Mouse (Mus musculus) heart, embryonic 15.5 days (tissue): Measurements from ENCODE around the gene Bnipl. TPM values are rescaled to one million over a fixed set of nuclear protein-coding genes. Genes with fewer than 3 reads are reported as not detected.

Source experiments
- ATAC-seq: fragments of 200-750 bp; cut with Nextera tagmentation; replicated peaks from 2 replicates; pipeline ENCODE4 v1.8.0; 2017; ENCODE audit warnings: low read depth, moderate TSS enrichment; ENCODE audit not compliant: insufficient number of reproducible peaks, insufficient read depth, low FRiP score
- H3K27ac ChIP-seq: fragments of 300-500 bp; sonication (generic); 2 replicates; pipeline ENCODE4 v1.5.1; 2015; ENCODE audit warnings: mild to moderate bottlenecking, inconsistent platforms
- H3K27me3 ChIP-seq: fragments of 300-500 bp; sonication (generic); 2 replicates; pipeline ENCODE4 v1.6.1; 2015; ENCODE audit warnings: inconsistent platforms
- H3K36me3 ChIP-seq: fragments of 300-500 bp; sonication (generic); 2 replicates; pipeline ENCODE4 v1.6.1; 2015; ENCODE audit warnings: mild to moderate bottlenecking, inconsistent platforms
- H3K4me1 ChIP-seq: fragments of 300-500 bp; sonication (generic); replicated peaks from 2 replicates; pipeline ENCODE4 v1.6.1; 2015; ENCODE audit warnings: inconsistent platforms
- H3K4me2 ChIP-seq: fragments of 300-500 bp; sonication (generic); 2 replicates; pipeline ENCODE4 v1.6.1; 2015; ENCODE audit warnings: inconsistent platforms, mild to moderate bottlenecking, moderate library complexity
- H3K4me3 ChIP-seq: fragments of 300-500 bp; sonication (generic); 2 replicates; pipeline ENCODE4 v1.5.1; 2015; ENCODE audit warnings: mild to moderate bottlenecking, inconsistent platforms
- H3K9ac ChIP-seq: fragments of 300-500 bp; sonication (generic); 2 replicates; pipeline ENCODE4 v1.6.1; 2015; ENCODE audit warnings: mild to moderate bottlenecking, inconsistent platforms
- H3K9me3 ChIP-seq: fragments of 300-500 bp; sonication (generic); replicated peaks from 2 replicates; pipeline ENCODE4 v1.6.1; 2016; ENCODE audit warnings: inconsistent platforms
- WGBS: fragments of 180-500 bp; shearing (Covaris S2); methylation state at CpG from one replicate; pipeline ENCODE4 v1.1.7; 2015; ENCODE audit warnings: mixed read lengths; 5-methylcytosine and 5-hydroxymethylcytosine counted together
- polyA plus RNA-seq: library from polyadenylated mRNA; unstranded; fragments of >200 nt; fragmentation: Nextera tagmentation; extraction: Ambion mirVana; gene quantifications from 2 replicates; pipeline ENCODE4 v1.2.1, GENCODE M21; 2015

Bnipl gene
- polyA plus RNA-seq, 1 experiment from 2014 or later = 0.06 TPM

- H3K4me3 ChIP-seq = peak overlapping the region; percentile 86
- H3K27ac ChIP-seq = peak overlapping the region; percentile 98
- H3K4me1 ChIP-seq = peaks cover 33% of the 10 kb centered on the region
- H3K9me3 ChIP-seq = no peaks in the 10 kb centered on the region
- H3K27me3 ChIP-seq = no peaks in the 10 kb centered on the region
- peak overlapping the region; percentile 87 for H3K4me2 ChIP-seq
- H3K36me3 ChIP-seq = no peaks in the 10 kb centered on the region
- ATAC-seq = no peak
- peak overlapping the region; percentile 91 for H3K9ac ChIP-seq
- WGBS = 6% methylated on average over 8 of the region's 8 CpGs
These were observed 29.8 kb upstream of the Bnipl start for GRCm38 (mm10) chr3:95280747-95281146.

- Histone ChIP-seq H3K27ac (peak overlapping the region; percentile 60), H3K4me2 (no peak overlapping the region), H3K9me3 (no peaks in the 10 kb centered on the region), H3K27me3 (no peaks in the 10 kb centered on the region), H3K4me1 (peaks cover 38% of the 10 kb centered on the region), H3K4me3 (no peak overlapping the region), H3K36me3 (no peaks in the 10 kb centered on the region), H3K9ac (0 out of 2 replicates have a peak overlapping the region, but pooled peaks have one; percentile 3)
- WGBS = 35% methylated on average over 1 of the region's 1 CpGs
- no peak for ATAC-seq
These were observed 26.2 kb upstream of the Bnipl start for GRCm38 (mm10) chr3:95277149-95277551.

GRCm38 (mm10) chr3:95276428-95276934 lies 25.5 kb upstream of the Bnipl start:
- H3K4me3 ChIP-seq = no peak overlapping the region
- peaks cover 38% of the 10 kb centered on the region for H3K4me1 ChIP-seq
- no peak for ATAC-seq
- no peaks in the 10 kb centered on the region for H3K27me3 ChIP-seq
- H3K36me3 ChIP-seq = no peaks in the 10 kb centered on the region
- 70% methylated on average over 5 of the region's 5 CpGs for WGBS
- no peak overlapping the region for H3K9ac ChIP-seq
- no peaks in the 10 kb centered on the region for H3K9me3 ChIP-seq
- H3K27ac ChIP-seq = peak overlapping the region; percentile 60
- H3K4me2 ChIP-seq = no peak overlapping the region

- Histone ChIP-seq H3K9ac (no peak overlapping the region), H3K27me3 (no peaks in the 10 kb centered on the region), H3K4me1 (peaks cover 34% of the 10 kb centered on the region), H3K4me3 (no peak overlapping the region), H3K27ac (0 out of 2 replicates have a peak overlapping the region, but pooled peaks have one; percentile 28), H3K4me2 (no peak overlapping the region), H3K36me3 (no peaks in the 10 kb centered on the region), H3K9me3 (no peaks in the 10 kb centered on the region)
- no peak for ATAC-seq
- 58% methylated on average over 6 of the region's 6 CpGs for WGBS
These were observed 24.2 kb upstream of the Bnipl start for GRCm38 (mm10) chr3:95275161-95275560.

GRCm38 (mm10) chr3:95274453-95274852 lies 23.5 kb upstream of the Bnipl start:
- H3K4me3 ChIP-seq = no peak overlapping the region
- no peaks in the 10 kb centered on the region for H3K9me3 ChIP-seq
- WGBS = 91% methylated on average over 4 of the region's 4 CpGs
- no peak overlapping the region for H3K4me2 ChIP-seq
- no peak overlapping the region for H3K27ac ChIP-seq
- H3K36me3 ChIP-seq = no peaks in the 10 kb centered on the region
- peaks cover 39% of the 10 kb centered on the region for H3K4me1 ChIP-seq
- ATAC-seq = no peak
- no peaks in the 10 kb centered on the region for H3K27me3 ChIP-seq
- no peak overlapping the region for H3K9ac ChIP-seq

GRCm38 (mm10) chr3:95273471-95273870 lies 22.5 kb upstream of the Bnipl start:
- peaks cover 39% of the 10 kb centered on the region for H3K4me1 ChIP-seq
- 91% methylated on average over 5 of the region's 5 CpGs for WGBS
- H3K4me3 ChIP-seq = no peak overlapping the region
- H3K4me2 ChIP-seq = no peak overlapping the region
- peaks cover 5% of the 10 kb centered on the region; the same call in 1 of the 2 replicates for H3K36me3 ChIP-seq
- H3K9me3 ChIP-seq = no peaks in the 10 kb centered on the region
- ATAC-seq = no peak
- no peaks in the 10 kb centered on the region for H3K27me3 ChIP-seq
- no peak overlapping the region for H3K9ac ChIP-seq
- H3K27ac ChIP-seq = no peak overlapping the region

- H3K4me1 ChIP-seq = peaks cover 25% of the 10 kb centered on the region
- WGBS = 80% methylated on average over 12 of the region's 12 CpGs
- H3K4me2 ChIP-seq = no peak overlapping the region
- ATAC-seq = no peak
- no peak overlapping the region for H3K4me3 ChIP-seq
- H3K9ac ChIP-seq = no peak overlapping the region
- H3K27ac ChIP-seq = no peak overlapping the region
- H3K36me3 ChIP-seq = peaks cover 29% of the 10 kb centered on the region
- H3K27me3 ChIP-seq = no peaks in the 10 kb centered on the region
- no peaks in the 10 kb centered on the region for H3K9me3 ChIP-seq
These were observed 19.9 kb upstream of the Bnipl start for GRCm38 (mm10) chr3:95270766-95271364.

GRCm38 (mm10) chr3:95269789-95270188 lies 18.8 kb upstream of the Bnipl start:
- H3K36me3 ChIP-seq = peaks cover 36% of the 10 kb centered on the region
- no peaks in the 10 kb centered on the region for H3K9me3 ChIP-seq
- H3K4me3 ChIP-seq = no peak overlapping the region
- no peak for ATAC-seq
- no peak overlapping the region for H3K4me2 ChIP-seq
- WGBS = 78% methylated on average over 5 of the region's 5 CpGs
- no peak overlapping the region for H3K9ac ChIP-seq
- H3K4me1 ChIP-seq = peaks cover 17% of the 10 kb centered on the region
- no peaks in the 10 kb centered on the region for H3K27me3 ChIP-seq
- H3K27ac ChIP-seq = no peak overlapping the region

GRCm38 (mm10) chr3:95267855-95268254 lies 16.9 kb upstream of the Bnipl start:
- no peaks in the 10 kb centered on the region for H3K9me3 ChIP-seq
- H3K27me3 ChIP-seq = no peaks in the 10 kb centered on the region
- H3K36me3 ChIP-seq = peaks cover 47% of the 10 kb centered on the region
- H3K4me3 ChIP-seq = no peak overlapping the region
- H3K4me1 ChIP-seq = 0 out of 2 replicates have a peak, but pooled peaks cover 4% of the 10 kb centered on the region
- ATAC-seq = no peak
- no peak overlapping the region for H3K4me2 ChIP-seq
- H3K9ac ChIP-seq = no peak overlapping the region
- H3K27ac ChIP-seq = no peak overlapping the region

- H3K4me3 ChIP-seq = no peak overlapping the region
- no peak overlapping the region for H3K4me2 ChIP-seq
- no peak overlapping the region for H3K27ac ChIP-seq
- H3K9ac ChIP-seq = no peak overlapping the region
- peaks cover 63% of the 10 kb centered on the region for H3K36me3 ChIP-seq
- ATAC-seq = no peak
- no peaks in the 10 kb centered on the region for H3K27me3 ChIP-seq
- H3K9me3 ChIP-seq = no peaks in the 10 kb centered on the region
- WGBS = 90% methylated on average over 3 of the region's 3 CpGs
- 0 out of 2 replicates have a peak, but pooled peaks cover 4% of the 10 kb centered on the region for H3K4me1 ChIP-seq
These were observed 15.1 kb upstream of the Bnipl start for GRCm38 (mm10) chr3:95266052-95266451.

GRCm38 (mm10) chr3:95264724-95265123 lies 13.7 kb upstream of the Bnipl start:
- H3K36me3 ChIP-seq = peaks cover 73% of the 10 kb centered on the region
- 76% methylated on average over 1 of the region's 1 CpGs for WGBS

More at GRCm38 (mm10) chr3:95264724-95265123, 13.7 kb upstream of the Bnipl start:
- no peaks in the 10 kb centered on the region for H3K9me3 ChIP-seq
- 0 out of 2 replicates have a peak, but pooled peaks cover 1% of the 10 kb centered on the region for H3K4me1 ChIP-seq
- H3K27ac ChIP-seq = no peak overlapping the region
- no peaks in the 10 kb centered on the region for H3K27me3 ChIP-seq
- H3K4me3 ChIP-seq = no peak overlapping the region
- ATAC-seq = no peak
- H3K9ac ChIP-seq = no peak overlapping the region
- no peak overlapping the region for H3K4me2 ChIP-seq
